Mouse (Mus musculus) cortical plate, adult 2 months (tissue): ENCODE measurements at regions not wholly inside any gene's neighbourhood (a gene's known extent, or its start where the extent isn't known, plus 50 kb on each side); places are given as distances from the start of the nearest gene placed in this dataset.

Experiments
- CTCF ChIP-seq: fragments of 200-500 bp; IDR thresholded peaks from 2 replicates; pipeline ENCODE4 v1.5.1; 2011; ENCODE audit warnings: mild to moderate bottlenecking, control low read depth, low read length; ENCODE audit not compliant: insufficient read depth; ENCODE audit errors: extremely low read depth
- POLR2A ChIP-seq: fragments of 200-500 bp; IDR thresholded peaks from 2 replicates; pipeline ENCODE4 v1.6.1; 2011; ENCODE audit warnings: mild to moderate bottlenecking, low read length, control low read depth; ENCODE audit not compliant: insufficient read depth; ENCODE audit errors: extremely low read depth

DNA sequence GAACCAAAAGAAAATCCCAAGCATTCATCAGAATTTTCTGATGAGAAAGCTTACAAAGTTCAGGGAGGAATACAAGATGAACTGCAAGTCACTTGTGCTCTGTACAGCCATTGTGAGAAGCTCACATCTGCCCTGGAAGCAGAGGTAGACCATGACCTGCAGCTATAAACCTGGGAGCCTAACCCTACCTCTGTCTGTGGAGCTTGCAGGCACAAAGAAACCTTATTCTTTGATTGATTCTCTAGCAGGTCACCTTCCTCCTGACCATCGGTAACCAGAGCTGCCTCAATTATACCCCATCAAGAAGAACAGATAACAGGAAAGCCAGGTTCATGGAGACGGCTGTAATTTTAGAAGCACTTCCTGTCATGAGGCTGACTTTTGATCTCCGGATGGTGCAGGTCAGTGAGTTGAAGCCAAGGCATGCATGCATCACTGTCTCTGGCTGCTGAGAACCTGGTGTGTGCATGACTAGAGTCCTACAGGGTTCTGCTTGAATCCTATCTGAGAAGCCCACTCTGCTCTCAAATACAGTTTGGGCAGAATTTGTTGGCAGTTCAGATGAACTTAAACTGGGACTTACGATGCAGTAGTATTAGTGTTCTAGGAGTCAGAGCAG, 369.8 kb downstream of the Sox11 start:
- TF ChIP-seq CTCF (no peak), POLR2A (no peak)
